Mouse (Mus musculus) liver, embryonic 14.5 days (tissue): ENCODE measurements around the gene Nfkbia. TPM values are rescaled to one million over a fixed set of nuclear protein-coding genes. Genes with fewer than 3 reads are reported as not detected.

Experiments
- ATAC-seq: fragments of 200-750 bp; cut with Nextera tagmentation; 2 replicates; pipeline ENCODE4 v1.8.0; 2017; ENCODE audit warnings: moderate number of reproducible peaks, mild to moderate bottlenecking, moderate library complexity; ENCODE audit not compliant: insufficient read depth
- DNase-seq, 3 experiments: peaks; one replicate each; pipeline ENCODE4 v3.0.0-alpha.2; 2012 to 2013; ENCODE audit warnings: low read depth in 3 of 3, low spot score in 3 of 3
- H3K27ac ChIP-seq: fragments of 300-500 bp; sonication (generic); 2 replicates; pipeline ENCODE4 v1.5.1; 2014; ENCODE audit warnings: moderate library complexity, mild to moderate bottlenecking, control low read depth, inconsistent platforms
- H3K27me3 ChIP-seq: fragments of 300-500 bp; sonication (generic); 2 replicates; pipeline ENCODE4 v1.6.1; 2014; ENCODE audit warnings: mild to moderate bottlenecking, low read length, moderate library complexity; ENCODE audit not compliant: control insufficient read depth, insufficient read depth
- H3K36me3 ChIP-seq: fragments of 300-500 bp; sonication (generic); replicated peaks from 2 replicates; pipeline ENCODE4 v1.6.1; 2014; ENCODE audit warnings: low read depth; ENCODE audit not compliant: control insufficient read depth, insufficient read depth
- H3K4me1 ChIP-seq, 2 experiments: fragments of 200-500 bp in 1 of 2; fragments of 300-500 bp in 1 of 2; sonication (generic) in 1 of 2; replicated peaks; 2 replicates each; pipeline ENCODE4 v1.6.1; 2012 to 2014; ENCODE audit warnings: antibody characterized with exemption in 1 of 2, inconsistent platforms in 1 of 2, low read length in 1 of 2; ENCODE audit not compliant: control insufficient read depth in 2 of 2, insufficient read depth in 2 of 2
- H3K4me2 ChIP-seq: fragments of 300-500 bp; sonication (generic); 2 replicates; pipeline ENCODE4 v1.6.1; 2014; ENCODE audit warnings: low read depth, mild to moderate bottlenecking, control low read depth, moderate library complexity
- H3K4me3 ChIP-seq, 2 experiments: fragments of 200-500 bp in 1 of 2; fragments of 300-500 bp in 1 of 2; sonication (generic) in 1 of 2; 2 replicates each; pipeline ENCODE4 v1.5.1; 2012 to 2014; ENCODE audit warnings: low read depth in 2 of 2, low read length in 2 of 2, mild to moderate bottlenecking in 2 of 2, control low read depth in 1 of 2, inconsistent platforms in 1 of 2, moderate library complexity in 1 of 2; ENCODE audit not compliant: insufficient read depth in 1 of 2
- H3K9ac ChIP-seq: fragments of 300-500 bp; sonication (generic); replicated peaks from 2 replicates; pipeline ENCODE4 v1.6.1; 2014; ENCODE audit warnings: mild to moderate bottlenecking, control low read depth, moderate library complexity
- H3K9me3 ChIP-seq: fragments of 300-500 bp; sonication (generic); 2 replicates; pipeline ENCODE4 v1.6.1; 2016; ENCODE audit warnings: low read length, mixed read lengths; ENCODE audit not compliant: control insufficient read depth
- CTCF ChIP-seq: IDR thresholded peaks from 2 replicates; pipeline ENCODE4 v1.5.1; 2016; ENCODE audit warnings: antibody characterized with exemption, low read depth, control low read depth
- EP300 ChIP-seq: IDR thresholded peaks from 2 replicates; pipeline ENCODE4 v1.6.1; 2016; ENCODE audit warnings: antibody characterized with exemption, low read depth
- WGBS: fragments of 180-500 bp; shearing (Covaris S2); extraction: QIAGEN DNeasy Blood & Tissue Kit; methylation state at CpG from one replicate; pipeline ENCODE4 v1.1.7; 2014; ENCODE audit not compliant: insufficient replicate concordance; 5-methylcytosine and 5-hydroxymethylcytosine counted together
- polyA plus RNA-seq, 2 experiments: library from polyadenylated mRNA; depleted of rRNA in 1 of 2; stranded (reverse) in 1 of 2; unstranded in 1 of 2; fragments of >200 nt; fragmentation: Nextera tagmentation in 1 of 2; extraction: Ambion mirVana in 1 of 2; gene quantifications; 2 replicates each; pipeline versions ENCODE4 v1.2.1 to v1.2.3; 2012 to 2014

Gene Nfkbia
- polyA plus RNA-seq, 2 experiments, result 8.8 to 12.4 TPM

GRCm38 (mm10) chr12:55455206-55455605 lies 37.2 kb downstream of the Nfkbia start:
- Histone ChIP-seq H3K9ac (no peak overlapping the region), H3K4me3 (no peak overlapping the region), H3K27ac (no peak overlapping the region), H3K9me3 (no peaks in the 10 kb centered on the region), H3K36me3 (no peaks in the 10 kb centered on the region), H3K27me3 (no peaks in the 10 kb centered on the region), H3K4me1 (no peaks in the 10 kb centered on the region; a peak in 1 of 4 replicates), H3K4me2 (no peak overlapping the region)
- DNase-seq, result no peak
- WGBS, result 75% methylated on average over 10 of the region's 10 CpGs
- TF ChIP-seq CTCF (no peak), EP300 (no peak)
- no peak for ATAC-seq

GRCm38 (mm10) chr12:55453924-55454323 lies 38.5 kb downstream of the Nfkbia start:
- H3K27me3 ChIP-seq, result no peaks in the 10 kb centered on the region
- H3K9ac ChIP-seq, result no peak overlapping the region
- no peak overlapping the region for H3K4me3 ChIP-seq
- no peak for DNase-seq
- TF ChIP-seq CTCF, result no peak
- TF ChIP-seq EP300, result no peak
- no peak for ATAC-seq
- H3K36me3 ChIP-seq, result no peaks in the 10 kb centered on the region
- no peaks in the 10 kb centered on the region; a peak in 2 of 4 replicates for H3K4me1 ChIP-seq
- no peak overlapping the region for H3K4me2 ChIP-seq
- H3K27ac ChIP-seq, result no peak overlapping the region
- WGBS, result 58% methylated on average over 4 of the region's 4 CpGs
- H3K9me3 ChIP-seq, result no peaks in the 10 kb centered on the region

GRCm38 (mm10) chr12:55452839-55453238 lies 39.6 kb downstream of the Nfkbia start:
- Histone ChIP-seq H3K4me1 (no peaks in the 10 kb centered on the region; a peak in 1 of 4 replicates), H3K36me3 (no peaks in the 10 kb centered on the region), H3K4me3 (no peak overlapping the region), H3K27me3 (no peaks in the 10 kb centered on the region), H3K9me3 (no peaks in the 10 kb centered on the region), H3K4me2 (no peak overlapping the region), H3K9ac (no peak overlapping the region), H3K27ac (no peak overlapping the region)
- no peak for ATAC-seq
- 48% methylated on average over 5 of the region's 5 CpGs for WGBS
- TF ChIP-seq EP300 (no peak), CTCF (no peak)
- DNase-seq, result no peak

GRCm38 (mm10) chr12:55450421-55450820 lies 42.0 kb downstream of the Nfkbia start:
- no peak overlapping the region for H3K9ac ChIP-seq
- ATAC-seq (no peak), DNase-seq (no peak)
- peaks cover 0 to 12% of the 10 kb centered on the region in 2 experiments; a peak in 2 of 4 replicates for H3K4me1 ChIP-seq
- no peak overlapping the region for H3K4me2 ChIP-seq
- no peak overlapping the region for H3K27ac ChIP-seq
- H3K4me3 ChIP-seq, result no peak overlapping the region
- no peaks in the 10 kb centered on the region for H3K27me3 ChIP-seq
- H3K36me3 ChIP-seq, result no peaks in the 10 kb centered on the region
- no peak for TF ChIP-seq EP300
- no peak for TF ChIP-seq CTCF
- 34% methylated on average over 16 of the region's 16 CpGs for WGBS
- H3K9me3 ChIP-seq, result no peaks in the 10 kb centered on the region

GRCm38 (mm10) chr12:55449048-55449447 lies 43.4 kb downstream of the Nfkbia start:
- Histone ChIP-seq H3K36me3 (no peaks in the 10 kb centered on the region), H3K27me3 (no peaks in the 10 kb centered on the region), H3K4me2 (no peak overlapping the region), H3K9me3 (no peaks in the 10 kb centered on the region), H3K27ac (no peak overlapping the region), H3K9ac (no peak overlapping the region), H3K4me3 (no peak overlapping the region), H3K4me1 (peaks cover 0 to 12% of the 10 kb centered on the region in 2 experiments; a peak in 2 of 4 replicates)
- ATAC-seq (no peak), DNase-seq (no peak)
- TF ChIP-seq EP300 (no peak), CTCF (no peak)
- WGBS, result 80% methylated on average over 2 of the region's 2 CpGs
